Mouse (Mus musculus) megakaryocyte progenitor cell, adult 5-6 weeks (primary cell): ENCODE measurements around the gene Cdk12. TPM values are rescaled to one million over a fixed set of nuclear protein-coding genes. Genes with fewer than 3 reads are reported as not detected.

Source experiments
- total RNA-seq, 2 experiments: library from RNA; stranded (forward) in 1 of 2; stranded (reverse) in 1 of 2; fragments of 157-497, 149-512 nt in 1 of 2; fragments of 200-1000 nt in 1 of 2; gene quantifications; 2 replicates each; pipeline versions ENCODE4 v1.2.3 to v1.2.4; 2015 to 2017

Cdk12 gene
- total RNA-seq, 2 experiments from 2014 or later, result 49.4 to 49.6 TPM

Other genes starting within 250 kb of the Cdk12 start
- 2.3 and 3.0 TPM in 2 replicates for gene Plxdc1, start 216.6 kb upstream of the Cdk12 start, total RNA-seq (2015)
- 0.92 and 1.0 TPM in 2 replicates for gene Plxdc1, start 216.6 kb upstream of the Cdk12 start, total RNA-seq (2017)
- gene Arl5c, start 206.9 kb upstream of the Cdk12 start, total RNA-seq (2015), result 3.9 and 6.1 TPM in 2 replicates
- gene Arl5c, start 206.9 kb upstream of the Cdk12 start, total RNA-seq (2017), result 2.5 and 7.6 TPM in 2 replicates
- gene Cacnb1, start 180.0 kb upstream of the Cdk12 start, total RNA-seq (2015), result 0.17 and 1.2 TPM in 2 replicates
- 0.41 and 0.92 TPM in 2 replicates for gene Cacnb1, start 180.0 kb upstream of the Cdk12 start, total RNA-seq (2017)
- 3,659 and 3,794 TPM in 2 replicates for gene Rpl19, start 176.3 kb upstream of the Cdk12 start, total RNA-seq (2015)
- gene Rpl19, start 176.3 kb upstream of the Cdk12 start, total RNA-seq (2017), result 1,648 and 1,816 TPM in 2 replicates
- not detected in 2 replicates for gene Stac2, start 149.6 kb upstream of the Cdk12 start, total RNA-seq (2015)
- not detected in 2 replicates for gene Stac2, start 149.6 kb upstream of the Cdk12 start, total RNA-seq (2017)
- gene Fbxl20, start 52.7 kb upstream of the Cdk12 start, total RNA-seq (2015), result 6.2 and 7.4 TPM in 2 replicates
- gene Fbxl20, start 52.7 kb upstream of the Cdk12 start, total RNA-seq (2017), result 6.7 and 9.6 TPM in 2 replicates
- 86.9 and 89.2 TPM in 2 replicates for gene Med1, start 9.8 kb upstream of the Cdk12 start, total RNA-seq (2015)
- 39.1 and 47.9 TPM in 2 replicates for gene Med1, start 9.8 kb upstream of the Cdk12 start, total RNA-seq (2017)
- gene Neurod2, start 126.6 kb downstream of the Cdk12 start, total RNA-seq (2015), result not detected in 2 replicates
- gene Neurod2, start 126.6 kb downstream of the Cdk12 start, total RNA-seq (2017), result not detected in 2 replicates
- not detected in 2 replicates for gene Ppp1r1b, start 145.3 kb downstream of the Cdk12 start, total RNA-seq (2015)
- gene Ppp1r1b, start 145.3 kb downstream of the Cdk12 start, total RNA-seq (2017), result not detected in 2 replicates
- 11.1 and 12.0 TPM in 2 replicates for gene Stard3, start 155.3 kb downstream of the Cdk12 start, total RNA-seq (2015)
- gene Stard3, start 155.3 kb downstream of the Cdk12 start, total RNA-seq (2017), result 17.8 and 23.1 TPM in 2 replicates
- not detected in 2 replicates for gene Tcap, start 180.8 kb downstream of the Cdk12 start, total RNA-seq (2015)
- not detected in 2 replicates for gene Tcap, start 180.8 kb downstream of the Cdk12 start, total RNA-seq (2017)
- not detected in 2 replicates for gene Pnmt, start 183.4 kb downstream of the Cdk12 start, total RNA-seq (2015)
- gene Pnmt, start 183.4 kb downstream of the Cdk12 start, total RNA-seq (2017), result not detected in 2 replicates
- 3.2 and 3.5 TPM in 2 replicates for gene Pgap3, start 197.4 kb downstream of the Cdk12 start, total RNA-seq (2015)
- 1.2 and 2.3 TPM in 2 replicates for gene Pgap3, start 197.4 kb downstream of the Cdk12 start, total RNA-seq (2017)
- not detected in 2 replicates for gene Erbb2, start 209.4 kb downstream of the Cdk12 start, total RNA-seq (2015)
- not detected in 2 replicates for gene Erbb2, start 209.4 kb downstream of the Cdk12 start, total RNA-seq (2017)
- 42.0 and 43.2 TPM in 2 replicates for gene Mien1, start 235.9 kb downstream of the Cdk12 start, total RNA-seq (2015)
- gene Mien1, start 235.9 kb downstream of the Cdk12 start, total RNA-seq (2017), result 24.8 and 31.5 TPM in 2 replicates
- gene Grb7, start 243.3 kb downstream of the Cdk12 start, total RNA-seq (2015), result not detected in 2 replicates
- gene Grb7, start 243.3 kb downstream of the Cdk12 start, total RNA-seq (2017), result not detected in 2 replicates